Comparison of ENCODE assay signal across 17 mouse cellular contexts in the genomic region with DNA sequence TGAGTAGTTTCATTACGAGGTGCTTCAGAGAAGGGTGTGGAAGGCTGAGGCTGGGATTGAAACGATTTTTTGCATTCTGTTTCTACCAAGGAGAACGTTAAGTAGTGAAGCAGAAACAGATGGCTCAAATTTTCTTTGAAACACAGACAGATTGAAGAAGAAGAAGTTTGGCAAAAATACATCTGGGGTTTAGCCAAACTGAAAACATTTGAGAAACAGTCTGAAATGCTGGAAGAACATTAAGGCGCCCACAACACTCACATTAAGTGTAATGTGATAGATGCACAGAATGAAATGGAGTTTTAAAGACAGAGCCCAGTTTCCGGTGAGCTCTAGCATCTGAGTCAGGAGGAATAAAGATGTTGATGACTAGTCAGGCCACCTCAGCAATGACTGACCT.
DNase-seq lines count a peak whose midpoint lies in the region; ATAC-seq and TF ChIP-seq lines count a peak whose summit lies in the region.
"Had no signal": no experiment of that assay in that cellular context is flagged by ENCODE, and none has a peak within 500 bp of the region (broad histone marks: within the 10 kb centered on the region; RNA-seq: fewer than 3 reads in every experiment).

No protein-coding gene starts in this region.

- H3K27me3 ChIP-seq in lung, embryonic 16.5 days (ENCODE audit: control insufficient read depth, insufficient read depth, low read depth, low read length), result no peaks in the 10 kb centered on the region
- H3K27me3 ChIP-seq in kidney, adult 2 months (replicated peaks; ENCODE audit: control insufficient read depth, insufficient read depth, low read length), result no peaks in the 10 kb centered on the region
- H3K27me3 ChIP-seq: kidney, embryonic 15.5 days; midbrain, embryonic 13.5 days had no signal

- 44% methylated on average over 5 of the region's 5 CpGs for WGBS in lung, embryonic 16.5 days
- 62% methylated on average over 5 of the region's 5 CpGs for WGBS in kidney, adult 2 months

- no peaks in the 10 kb centered on the region for H3K9me3 ChIP-seq in lung, embryonic 16.5 days (ENCODE audit: control insufficient read depth, low read length)
- H3K9me3 ChIP-seq: heart, embryonic 10.5 days; kidney, embryonic 15.5 days; midbrain, embryonic 13.5 days had no signal

- no peak for TF ChIP-seq POLR2A in kidney, adult 2 months (IDR thresholded peaks at IDR 0.05; ENCODE audit: low read depth, low read length)

- peak; percentile 96 for ATAC-seq in frontal cortex, adult (ENCODE audit: low TSS enrichment)
- ATAC-seq in lung, embryonic 16.5 days (ENCODE audit: low read depth), result peak; percentile 70
- ATAC-seq: midbrain, embryonic 13.5 days had no signal

- no peak for TF ChIP-seq CTCF in layer of hippocampus, adult 2 months (conservative IDR thresholded peaks at IDR 0.05)
- no peak for TF ChIP-seq CTCF in kidney, adult 2 months (conservative IDR thresholded peaks at IDR 0.05; ENCODE audit: insufficient read depth, insufficient read length, low read depth, low read length)

- no peak overlapping the region for H3K9ac ChIP-seq in lung, embryonic 16.5 days (ENCODE audit: low read length)
- H3K9ac ChIP-seq: kidney, embryonic 15.5 days; midbrain, embryonic 13.5 days had no signal

- no peak for DNase-seq in frontal cortex, postnatal 14 days (ENCODE audit: low spot score in 2 of 2)
- no peak for DNase-seq in lung, postnatal 4 days
- peak; percentile 14 to 69 for DNase-seq in layer of hippocampus, adult 2 months (ENCODE audit: low spot score in 2 of 2)
- peak; percentile 28 for DNase-seq in lung, postnatal 36 days
- DNase-seq in cerebellum, adult 9-11 months, result no peak
- no peak for DNase-seq in kidney, adult 2 months
- DNase-seq: adrenal gland, postnatal 10 days; B cell, adult 2 months; cerebellum, postnatal 36 days; gastrocnemius, postnatal 14 days; heart, postnatal 36 days; thymus, adult 18-20 months had no signal

- H3K4me3 ChIP-seq in lung, embryonic 16.5 days (ENCODE audit: low read length), result no peak overlapping the region
- no peak overlapping the region for H3K4me3 ChIP-seq in layer of hippocampus, adult 2 months
- H3K4me3 ChIP-seq in kidney, adult 2 months (ENCODE audit: insufficient read depth, low read depth, low read length), result no peak overlapping the region
- H3K4me3 ChIP-seq: heart, embryonic 10.5 days; kidney, embryonic 15.5 days; midbrain, embryonic 13.5 days had no signal

- H3K4me2 ChIP-seq in lung, embryonic 16.5 days (ENCODE audit: low read depth, low read length), result no peak overlapping the region
- H3K4me2 ChIP-seq: kidney, embryonic 15.5 days; midbrain, embryonic 13.5 days had no signal

- H3K36me3 ChIP-seq in lung, embryonic 16.5 days (ENCODE audit: control insufficient read depth, insufficient read depth, low read length), result no peaks in the 10 kb centered on the region
- H3K36me3 ChIP-seq in kidney, adult 2 months (ENCODE audit: control insufficient read depth, insufficient read depth, low read length), result no peaks in the 10 kb centered on the region
- H3K36me3 ChIP-seq: heart, embryonic 10.5 days; kidney, embryonic 15.5 days; midbrain, embryonic 13.5 days had no signal

- H3K27ac ChIP-seq in lung, embryonic 16.5 days (ENCODE audit: low read length), result peak overlapping the region; percentile 85
- no peak overlapping the region for H3K27ac ChIP-seq in layer of hippocampus, adult 2 months
- no peak overlapping the region for H3K27ac ChIP-seq in kidney, adult 2 months (ENCODE audit: insufficient read depth, low read depth, low read length)
- H3K27ac ChIP-seq: heart, embryonic 10.5 days; kidney, embryonic 15.5 days; midbrain, embryonic 13.5 days had no signal

- H3K4me1 ChIP-seq in lung, embryonic 16.5 days (replicated peaks; ENCODE audit: control insufficient read depth, insufficient read depth, low read length), result peaks cover 5% of the 10 kb centered on the region; the same call in 1 of the 2 replicates
- H3K4me1 ChIP-seq in kidney, adult 2 months (ENCODE audit: control insufficient read depth, insufficient read depth, low read length), result no peaks in the 10 kb centered on the region
- H3K4me1 ChIP-seq: heart, embryonic 10.5 days; kidney, embryonic 15.5 days; midbrain, embryonic 13.5 days had no signal

Comparison
In these comparisons a context has a peak if more than half of its experiments do, and no peak if none do; other contexts are left out.
1. DNase-seq: peak in layer of hippocampus, adult 2 months (2 of 2) and lung, postnatal 36 days (single experiment); none in frontal cortex, postnatal 14 days (0 of 2), lung, postnatal 4 days (0 of 2), cerebellum, adult 9-11 months (single experiment) and kidney, adult 2 months (single experiment).